Mouse (Mus musculus) liver, embryonic 14.5 days (tissue): ENCODE data around the gene Gclc. TPM values are rescaled to one million over a fixed set of nuclear protein-coding genes. Genes with fewer than 3 reads are reported as not detected.
A peak's percentile ranks its signal among the peaks of the same experiment; 100 is the strongest.

Experiments used
- ATAC-seq: fragments of 200-750 bp; cut with Nextera tagmentation; 2 replicates; pipeline ENCODE4 v1.8.0; 2017; ENCODE audit warnings: moderate number of reproducible peaks, mild to moderate bottlenecking, moderate library complexity; ENCODE audit not compliant: insufficient read depth
- DNase-seq, 3 experiments: peaks; one replicate each; pipeline ENCODE4 v3.0.0-alpha.2; 2012 to 2013; ENCODE audit warnings: low read depth in 3 of 3, low spot score in 3 of 3
- H3K27ac ChIP-seq: fragments of 300-500 bp; sonication (generic); 2 replicates; pipeline ENCODE4 v1.5.1; 2014; ENCODE audit warnings: moderate library complexity, mild to moderate bottlenecking, control low read depth, inconsistent platforms
- H3K27me3 ChIP-seq: fragments of 300-500 bp; sonication (generic); 2 replicates; pipeline ENCODE4 v1.6.1; 2014; ENCODE audit warnings: mild to moderate bottlenecking, low read length, moderate library complexity; ENCODE audit not compliant: control insufficient read depth, insufficient read depth
- H3K36me3 ChIP-seq: fragments of 300-500 bp; sonication (generic); replicated peaks from 2 replicates; pipeline ENCODE4 v1.6.1; 2014; ENCODE audit warnings: low read depth; ENCODE audit not compliant: control insufficient read depth, insufficient read depth
- H3K4me1 ChIP-seq, 2 experiments: fragments of 200-500 bp in 1 of 2; fragments of 300-500 bp in 1 of 2; sonication (generic) in 1 of 2; replicated peaks; 2 replicates each; pipeline ENCODE4 v1.6.1; 2012 to 2014; ENCODE audit warnings: antibody characterized with exemption in 1 of 2, inconsistent platforms in 1 of 2, low read length in 1 of 2; ENCODE audit not compliant: control insufficient read depth in 2 of 2, insufficient read depth in 2 of 2
- H3K4me2 ChIP-seq: fragments of 300-500 bp; sonication (generic); 2 replicates; pipeline ENCODE4 v1.6.1; 2014; ENCODE audit warnings: low read depth, mild to moderate bottlenecking, control low read depth, moderate library complexity
- H3K4me3 ChIP-seq, 2 experiments: fragments of 200-500 bp in 1 of 2; fragments of 300-500 bp in 1 of 2; sonication (generic) in 1 of 2; 2 replicates each; pipeline ENCODE4 v1.5.1; 2012 to 2014; ENCODE audit warnings: low read depth in 2 of 2, low read length in 2 of 2, mild to moderate bottlenecking in 2 of 2, control low read depth in 1 of 2, inconsistent platforms in 1 of 2, moderate library complexity in 1 of 2; ENCODE audit not compliant: insufficient read depth in 1 of 2
- H3K9ac ChIP-seq: fragments of 300-500 bp; sonication (generic); replicated peaks from 2 replicates; pipeline ENCODE4 v1.6.1; 2014; ENCODE audit warnings: mild to moderate bottlenecking, control low read depth, moderate library complexity
- H3K9me3 ChIP-seq: fragments of 300-500 bp; sonication (generic); 2 replicates; pipeline ENCODE4 v1.6.1; 2016; ENCODE audit warnings: low read length, mixed read lengths; ENCODE audit not compliant: control insufficient read depth
- CTCF ChIP-seq: IDR thresholded peaks from 2 replicates; pipeline ENCODE4 v1.5.1; 2016; ENCODE audit warnings: antibody characterized with exemption, low read depth, control low read depth
- EP300 ChIP-seq: IDR thresholded peaks from 2 replicates; pipeline ENCODE4 v1.6.1; 2016; ENCODE audit warnings: antibody characterized with exemption, low read depth
- WGBS: fragments of 180-500 bp; shearing (Covaris S2); extraction: QIAGEN DNeasy Blood & Tissue Kit; methylation state at CpG from one replicate; pipeline ENCODE4 v1.1.7; 2014; ENCODE audit not compliant: insufficient replicate concordance; 5-methylcytosine and 5-hydroxymethylcytosine counted together
- polyA plus RNA-seq, 2 experiments: library from polyadenylated mRNA; depleted of rRNA in 1 of 2; stranded (reverse) in 1 of 2; unstranded in 1 of 2; fragments of >200 nt; fragmentation: Nextera tagmentation in 1 of 2; extraction: Ambion mirVana in 1 of 2; gene quantifications; 2 replicates each; pipeline versions ENCODE4 v1.2.1 to v1.2.3; 2012 to 2014

Gclc gene
- polyA plus RNA-seq (2012; rRNA removed) (24.1 and 30.9 TPM in 2 replicates), polyA plus RNA-seq (2014; fragmentation: Nextera tagmentation; extraction: Ambion mirVana) (26.6 and 31.8 TPM in 2 replicates)

DNA sequence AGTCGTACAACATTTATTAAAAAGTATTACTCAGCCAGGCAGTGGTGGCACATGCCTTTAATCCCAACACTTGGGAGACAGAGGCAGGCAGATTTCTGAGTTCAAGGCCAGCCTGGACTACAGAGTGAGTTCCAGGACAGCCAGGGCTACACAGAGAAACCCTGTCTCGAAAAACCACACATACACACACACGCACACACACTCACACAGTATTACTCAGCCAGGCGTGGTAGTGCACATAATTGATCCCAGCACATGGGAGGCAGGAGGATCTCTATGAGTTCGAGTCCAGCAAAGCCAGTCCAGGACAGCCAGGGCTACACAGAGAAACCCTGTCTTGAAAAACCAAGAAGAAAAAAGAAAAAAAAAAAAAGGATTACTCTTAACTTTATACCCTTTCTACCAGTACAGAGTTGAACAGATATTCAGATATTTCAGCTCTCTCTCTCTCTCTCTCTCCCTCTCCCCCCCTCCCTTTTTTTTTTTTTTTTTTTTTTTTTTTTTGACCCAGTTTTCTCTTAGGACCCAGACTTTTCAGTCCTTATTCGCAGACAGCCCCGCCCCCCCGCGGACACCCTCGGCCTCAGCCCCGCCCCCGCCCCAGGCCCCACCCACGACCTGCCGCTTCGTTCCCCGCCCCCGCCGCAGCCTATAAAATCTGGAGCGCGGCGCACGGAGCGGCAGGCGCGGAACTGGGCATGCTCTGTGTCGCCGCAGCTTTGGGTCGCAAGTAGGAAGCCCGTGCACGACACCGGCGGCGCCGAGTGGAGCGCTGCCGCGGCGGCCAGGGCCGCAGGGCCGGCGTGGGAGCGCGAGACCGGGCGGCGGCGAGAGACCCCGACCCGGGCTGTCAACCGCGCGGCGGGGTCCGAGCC is at the start of gene Gclc:
TSS of gene Gclc (plus strand) at position 683 of the 875 bp plus-strand sequence.
- TF ChIP-seq EP300 (no peak), CTCF (no peak)
- Histone ChIP-seq H3K9ac (peak within 1 kb of the TSS; percentile 88), H3K27ac (peak within 1 kb of the TSS; percentile 61), H3K36me3 (peaks cover 15% of the 10 kb centered on the region), H3K9me3 (no peaks in the 10 kb centered on the region), H3K4me3 (peak within 1 kb of the TSS; percentile 82 to 89), H3K27me3 (no peaks in the 10 kb centered on the region), H3K4me2 (peak within 1 kb of the TSS; percentile 80), H3K4me1 (peaks cover 21 to 36% of the 10 kb centered on the region in 2 experiments)
- peak; percentile 79 to 80 (median 79) for DNase-seq
- WGBS: 7% methylated on average over 54 of the region's 54 CpGs
- peak; percentile 68 for ATAC-seq

DNA sequence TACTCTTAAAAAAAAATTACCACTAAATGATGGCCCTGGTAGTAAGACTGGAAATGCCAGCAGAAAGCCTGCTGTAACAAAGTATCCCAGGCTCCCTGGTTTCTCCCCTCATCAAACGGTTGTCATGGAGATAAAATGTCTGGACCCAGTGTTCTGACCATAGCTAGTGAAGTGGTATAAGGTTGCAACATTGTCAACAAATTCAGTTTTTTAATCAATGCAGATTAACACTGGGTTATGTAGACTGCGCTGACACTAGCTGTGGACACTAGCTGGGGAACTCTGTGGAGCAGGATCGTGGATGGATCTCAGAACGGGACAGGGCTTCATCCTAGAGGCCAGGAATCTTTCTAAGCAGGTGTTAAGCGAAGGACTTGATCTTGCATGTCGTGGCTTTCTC is 47.8 kb upstream of the Gclc start:
- ATAC-seq: no peak
- H3K9me3 ChIP-seq: no peaks in the 10 kb centered on the region
- no peak for DNase-seq
- H3K36me3 ChIP-seq: no peaks in the 10 kb centered on the region
- H3K9ac ChIP-seq: no peak overlapping the region
- H3K4me2 ChIP-seq: no peak overlapping the region
- H3K4me3 ChIP-seq: no peak overlapping the region
- 58% methylated on average over 6 of the region's 6 CpGs for WGBS
- no peak overlapping the region for H3K27ac ChIP-seq
- TF ChIP-seq CTCF: no peak
- TF ChIP-seq EP300: no peak
- no peaks in the 10 kb centered on the region for H3K27me3 ChIP-seq
- no peaks in the 10 kb centered on the region for H3K4me1 ChIP-seq

DNA sequence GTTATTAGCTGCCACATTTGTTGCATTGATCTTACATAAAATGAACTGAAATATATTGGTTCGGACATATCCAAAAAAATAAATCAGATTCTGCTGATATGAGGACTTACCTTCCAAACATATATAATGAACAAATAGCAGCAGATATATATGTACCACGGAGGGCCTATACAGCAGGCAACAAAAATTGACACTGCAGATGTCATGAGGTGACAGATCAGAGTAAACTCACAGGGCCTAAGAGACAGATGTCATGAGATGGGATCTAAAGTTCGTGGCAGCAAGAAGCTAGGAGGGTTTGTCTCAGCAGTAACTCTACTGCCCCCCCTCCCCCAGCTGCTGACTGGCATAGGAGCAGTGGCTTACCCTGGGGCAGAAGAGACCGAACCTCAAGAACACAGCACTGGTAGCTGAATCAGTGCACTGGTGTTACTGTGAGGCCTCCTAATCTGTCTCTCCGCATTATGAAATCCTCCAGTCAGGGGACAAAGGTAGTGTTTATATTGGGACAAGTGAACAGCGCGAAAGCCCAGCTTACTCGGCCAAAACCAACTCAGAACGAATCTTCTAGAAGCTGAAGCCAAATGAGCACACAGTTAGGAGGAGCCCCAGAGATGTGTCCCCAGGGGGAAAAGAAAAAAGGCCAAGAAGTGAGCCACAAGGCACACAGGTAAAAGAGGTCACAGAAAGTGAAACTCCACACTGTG is 46.7 kb upstream of the Gclc start:
- H3K4me1 ChIP-seq: no peaks in the 10 kb centered on the region
- ATAC-seq (peak; percentile 37; the same call in 1 of the 2 replicates), DNase-seq (peak in 1 of 3 experiments; percentile 9)
- H3K9me3 ChIP-seq: no peaks in the 10 kb centered on the region
- no peaks in the 10 kb centered on the region for H3K36me3 ChIP-seq
- TF ChIP-seq CTCF: no peak
- no peak for TF ChIP-seq EP300
- H3K4me3 ChIP-seq: no peak overlapping the region
- no peak overlapping the region for H3K27ac ChIP-seq
- H3K4me2 ChIP-seq: no peak overlapping the region
- no peaks in the 10 kb centered on the region for H3K27me3 ChIP-seq
- no peak overlapping the region for H3K9ac ChIP-seq
- WGBS: 64% methylated on average over 9 of the region's 9 CpGs

DNA sequence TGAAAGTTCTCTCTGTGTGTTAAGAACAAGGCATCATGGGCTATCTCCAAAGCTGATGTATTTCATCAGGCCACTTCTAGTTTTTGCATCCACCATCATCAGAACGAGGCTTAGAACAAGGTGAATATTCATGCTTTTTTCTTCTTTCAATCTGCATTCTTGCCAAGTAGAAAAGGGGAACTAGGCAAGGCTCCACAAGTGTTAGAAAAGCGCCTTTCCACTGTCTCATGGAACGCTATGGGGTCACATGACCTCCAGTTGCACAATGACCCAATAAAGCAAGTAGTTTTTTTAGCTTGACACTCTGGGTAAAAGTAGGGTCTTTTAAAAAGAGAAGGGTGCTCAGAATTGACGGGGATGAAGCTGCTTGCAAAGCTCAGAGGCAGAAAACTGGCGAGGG is 45.4 kb upstream of the Gclc start:
- 25% methylated on average over 5 of the region's 5 CpGs for WGBS
- no peak overlapping the region for H3K4me2 ChIP-seq
- DNase-seq: peak in 1 of 3 experiments; percentile 9
- no peaks in the 10 kb centered on the region for H3K4me1 ChIP-seq
- no peaks in the 10 kb centered on the region for H3K27me3 ChIP-seq
- ATAC-seq: no peak
- H3K4me3 ChIP-seq: no peak overlapping the region
- TF ChIP-seq CTCF: no peak
- no peak for TF ChIP-seq EP300
- no peaks in the 10 kb centered on the region for H3K9me3 ChIP-seq
- no peak overlapping the region for H3K27ac ChIP-seq
- no peaks in the 10 kb centered on the region for H3K36me3 ChIP-seq
- H3K9ac ChIP-seq: no peak overlapping the region

DNA sequence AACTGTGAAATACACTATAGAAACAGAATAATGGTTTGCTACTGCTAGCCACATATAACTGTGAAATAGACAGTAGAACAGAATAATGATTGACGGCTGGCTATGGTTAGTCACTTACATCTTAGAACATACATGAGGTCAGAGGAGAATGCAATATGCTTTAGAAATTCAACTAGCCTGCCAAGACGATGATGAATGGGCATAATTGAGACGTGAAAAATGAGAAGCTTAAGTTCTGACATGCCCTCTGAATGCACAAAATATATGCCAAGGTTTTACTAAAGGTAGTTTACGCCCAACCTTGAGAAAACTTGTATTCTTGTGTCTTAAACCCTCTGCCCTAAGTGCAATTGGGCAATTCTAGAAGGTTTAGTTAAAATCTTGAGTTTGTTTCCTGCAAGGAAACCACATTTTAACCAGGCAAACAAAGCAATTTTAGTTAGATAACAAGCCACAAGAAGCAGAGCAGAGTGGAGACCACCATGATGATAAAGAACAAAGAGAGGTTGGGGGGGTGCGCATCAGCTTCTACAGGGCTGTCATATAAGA is 43.2 kb upstream of the Gclc start:
- no peaks in the 10 kb centered on the region for H3K9me3 ChIP-seq
- TF ChIP-seq CTCF (no peak), EP300 (no peak)

More for the DNA sequence above, 43.2 kb upstream of the Gclc start:
- no peak for DNase-seq
- H3K4me3 ChIP-seq: no peak overlapping the region
- 25% methylated on average over 5 of the region's 5 CpGs for WGBS
- H3K4me1 ChIP-seq: no peaks in the 10 kb centered on the region
- H3K4me2 ChIP-seq: no peak overlapping the region
- H3K36me3 ChIP-seq: no peaks in the 10 kb centered on the region
- H3K27ac ChIP-seq: no peak overlapping the region
- H3K9ac ChIP-seq: no peak overlapping the region
- ATAC-seq: no peak
- no peaks in the 10 kb centered on the region for H3K27me3 ChIP-seq
